Comparison of ENCODE assay signal across 21 mouse cellular contexts in the genomic region with DNA sequence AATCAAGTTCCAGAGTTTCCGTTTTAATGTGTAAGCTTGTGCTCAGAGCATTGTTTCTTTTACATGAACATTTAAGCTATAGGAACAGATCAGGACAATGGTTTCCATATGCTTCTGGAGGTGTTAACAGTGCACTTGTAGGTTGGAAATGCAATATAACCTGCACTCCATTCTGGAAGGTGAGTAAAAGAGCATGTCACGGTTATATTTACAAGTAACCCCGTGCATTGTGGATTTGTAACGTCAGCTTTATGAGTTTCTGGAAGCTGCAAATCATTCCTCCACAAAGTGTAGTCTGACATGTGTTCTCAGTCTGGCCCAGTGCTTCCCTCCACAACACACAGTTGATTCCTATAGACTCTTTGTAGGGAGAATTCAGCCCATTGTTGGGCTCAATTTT. TPM values are rescaled to one million over a fixed set of nuclear protein-coding genes. Genes with fewer than 3 reads are reported as not detected.
DNase-seq lines count a peak whose midpoint lies in the region; ATAC-seq and TF ChIP-seq lines count a peak whose summit lies in the region.
"Had no signal": no experiment of that assay in that cellular context is flagged by ENCODE, and none has a peak within 500 bp of the region (broad histone marks: within the 10 kb centered on the region; RNA-seq: fewer than 3 reads in every experiment).

No protein-coding gene starts in this region.

- TF ChIP-seq POLR2A in limb, embryonic 14.5 days (IDR thresholded peaks at IDR 0.05; ENCODE audit: borderline replicate concordance, extremely low read depth, insufficient read depth, insufficient read length), result no peak

- no peak for DNase-seq in limb, embryonic 11.5 days (ENCODE audit: low spot score)
- DNase-seq in limb, embryonic 10.5 days (ENCODE audit: low spot score), result no peak
- peak; percentile 49 for DNase-seq in limb, embryonic 14.5 days (ENCODE audit: low spot score)
- DNase-seq in yolk sac, embryonic 10.5 days (ENCODE audit: low spot score), result no peak
- DNase-seq in gastrocnemius, adult 8-10 months (ENCODE audit: low spot score in 2 of 2), result no peak
- DNase-seq in B cell, adult 2 months, result no peak
- DNase-seq: adrenal gland, adult 8-10 months; adrenal gland, postnatal 14 days; adrenal gland, postnatal 36 days; cerebellum, adult 11-12 months; cerebellum, adult 2 months; cerebellum, adult 9-10 months; cerebellum, postnatal 10 days; cerebellum, postnatal 25 days had no signal

- H3K9ac ChIP-seq in limb, embryonic 11.5 days (ENCODE audit: low read length), result no peak overlapping the region
- H3K9ac ChIP-seq in limb, embryonic 12.5 days (replicated peaks), result no peak overlapping the region
- H3K9ac ChIP-seq in limb, embryonic 14.5 days (ENCODE audit: low read depth, low read length, severe bottlenecking), result no peak overlapping the region
- H3K9ac ChIP-seq: embryonic facial prominence, embryonic 12.5 days; forebrain, embryonic 13.5 days; forebrain, embryonic 15.5 days had no signal

- H3K4me3 ChIP-seq in limb, embryonic 11.5 days (ENCODE audit: low read depth, low read length), result no peak overlapping the region
- no peak overlapping the region for H3K4me3 ChIP-seq in limb, embryonic 10.5 days
- no peak overlapping the region for H3K4me3 ChIP-seq in limb, embryonic 12.5 days (replicated peaks)
- no peak overlapping the region for H3K4me3 ChIP-seq in limb, embryonic 14.5 days (replicated peaks; ENCODE audit: low read length)
- H3K4me3 ChIP-seq: embryonic facial prominence, embryonic 10.5 days; embryonic facial prominence, embryonic 12.5 days; forebrain, embryonic 13.5 days; forebrain, embryonic 15.5 days had no signal

- no peaks in the 10 kb centered on the region for H3K36me3 ChIP-seq in limb, embryonic 11.5 days (ENCODE audit: control insufficient read depth, insufficient read depth, low read length)
- no peaks in the 10 kb centered on the region for H3K36me3 ChIP-seq in limb, embryonic 10.5 days
- H3K36me3 ChIP-seq in limb, embryonic 12.5 days, result no peaks in the 10 kb centered on the region
- no peaks in the 10 kb centered on the region for H3K36me3 ChIP-seq in limb, embryonic 14.5 days (ENCODE audit: control insufficient read depth, insufficient read depth, low read length)
- H3K36me3 ChIP-seq: embryonic facial prominence, embryonic 10.5 days; embryonic facial prominence, embryonic 12.5 days; forebrain, embryonic 15.5 days had no signal

- peak; percentile 57 for ATAC-seq in limb, embryonic 11.5 days (ENCODE audit: insufficient number of reproducible peaks, low FRiP score, low TSS enrichment, low read depth)
- ATAC-seq in limb, embryonic 12.5 days (ENCODE audit: insufficient number of reproducible peaks, insufficient read depth, low FRiP score, low TSS enrichment, low read depth), result peak; percentile 52
- peak; percentile 89; the same call in 1 of the 2 replicates for ATAC-seq in limb, embryonic 14.5 days (ENCODE audit: low FRiP score, low read depth)
- ATAC-seq: activated CD4-positive, CD25-positive, alpha-beta regulatory T cell, adult 4 months; forebrain, embryonic 13.5 days; forebrain, embryonic 15.5 days had no signal

- H3K27ac ChIP-seq in limb, embryonic 11.5 days (replicated peaks; ENCODE audit: low read depth, low read length), result no peak overlapping the region
- no peak overlapping the region for H3K27ac ChIP-seq in limb, embryonic 10.5 days
- peak overlapping the region; percentile 25; the same call in 1 of the 2 replicates for H3K27ac ChIP-seq in limb, embryonic 12.5 days
- no peak overlapping the region for H3K27ac ChIP-seq in limb, embryonic 14.5 days (replicated peaks; ENCODE audit: low read depth, low read length)
- H3K27ac ChIP-seq: embryonic facial prominence, embryonic 10.5 days; embryonic facial prominence, embryonic 12.5 days; forebrain, embryonic 13.5 days; forebrain, embryonic 15.5 days had no signal

- 38% methylated on average over 4 of the region's 4 CpGs for WGBS in limb, embryonic 11.5 days
- WGBS in limb, embryonic 10.5 days, result 74% methylated on average over 4 of the region's 4 CpGs
- WGBS in limb, embryonic 12.5 days, result 19% methylated on average over 4 of the region's 4 CpGs
- WGBS in limb, embryonic 14.5 days, result 11% methylated on average over 4 of the region's 4 CpGs

- no peaks in the 10 kb centered on the region for H3K9me3 ChIP-seq in limb, embryonic 11.5 days (ENCODE audit: control insufficient read depth, low read length)
- H3K9me3 ChIP-seq in limb, embryonic 10.5 days (replicated peaks), result no peaks in the 10 kb centered on the region
- H3K9me3 ChIP-seq in limb, embryonic 12.5 days, result no peaks in the 10 kb centered on the region
- H3K9me3 ChIP-seq in limb, embryonic 14.5 days (ENCODE audit: control insufficient read depth, low read length), result no peaks in the 10 kb centered on the region
- H3K9me3 ChIP-seq: embryonic facial prominence, embryonic 10.5 days; embryonic facial prominence, embryonic 12.5 days; forebrain, embryonic 13.5 days; forebrain, embryonic 15.5 days had no signal

- no peaks in the 10 kb centered on the region for H3K27me3 ChIP-seq in limb, embryonic 11.5 days (ENCODE audit: control insufficient read depth, insufficient read depth, low read length)
- no peaks in the 10 kb centered on the region for H3K27me3 ChIP-seq in limb, embryonic 10.5 days (ENCODE audit: low read depth, poor library complexity, severe bottlenecking)
- H3K27me3 ChIP-seq in limb, embryonic 12.5 days, result no peaks in the 10 kb centered on the region
- no peaks in the 10 kb centered on the region for H3K27me3 ChIP-seq in limb, embryonic 14.5 days (ENCODE audit: control insufficient read depth, insufficient read depth, low read length)
- H3K27me3 ChIP-seq: embryonic facial prominence, embryonic 12.5 days; forebrain, embryonic 13.5 days; forebrain, embryonic 15.5 days had no signal

- H3K4me2 ChIP-seq in limb, embryonic 11.5 days (ENCODE audit: low read depth, severe bottlenecking), result no peak overlapping the region
- no peak overlapping the region for H3K4me2 ChIP-seq in limb, embryonic 12.5 days
- no peak overlapping the region for H3K4me2 ChIP-seq in limb, embryonic 14.5 days (replicated peaks; ENCODE audit: low read depth, low read length, severe bottlenecking)
- H3K4me2 ChIP-seq: embryonic facial prominence, embryonic 12.5 days; forebrain, embryonic 13.5 days; forebrain, embryonic 15.5 days had no signal

- H3K4me1 ChIP-seq in limb, embryonic 11.5 days (ENCODE audit: control insufficient read depth, insufficient read depth, low read length), result no peaks in the 10 kb centered on the region
- peaks cover 10% of the 10 kb centered on the region; the same call in 1 of the 2 replicates for H3K4me1 ChIP-seq in limb, embryonic 10.5 days
- peaks cover 9% of the 10 kb centered on the region for H3K4me1 ChIP-seq in limb, embryonic 12.5 days (replicated peaks)
- H3K4me1 ChIP-seq in limb, embryonic 14.5 days (ENCODE audit: control insufficient read depth, insufficient read depth, low read length), result no peaks in the 10 kb centered on the region
- H3K4me1 ChIP-seq: embryonic facial prominence, embryonic 10.5 days; embryonic facial prominence, embryonic 12.5 days; forebrain, embryonic 13.5 days; forebrain, embryonic 15.5 days had no signal

RNA-seq across cellular contexts. Expression of a gene that starts 30.6 kb away (rescaled TPM):
- 50.4 and 51.6 TPM in 2 replicates for polyA plus RNA-seq in limb, embryonic 11.5 days (2014; fragmentation: Nextera tagmentation; extraction: Ambion mirVana)
- 37.9 and 39.7 TPM in 2 replicates for polyA plus RNA-seq in limb, embryonic 10.5 days (2016; fragmentation: Nextera tagmentation; extraction: Ambion mirVana)
- polyA plus RNA-seq in limb, embryonic 12.5 days (2016; fragmentation: Nextera tagmentation; extraction: Ambion mirVana), result 40.7 and 43.7 TPM in 2 replicates
- 21.3 and 31.2 TPM in 2 replicates for polyA plus RNA-seq in limb, embryonic 14.5 days (2012; rRNA removed)
- 44.3 and 44.7 TPM in 2 replicates for polyA plus RNA-seq in limb, embryonic 14.5 days (2014; fragmentation: Nextera tagmentation; extraction: Ambion mirVana)
- total RNA-seq in gastrocnemius, adult 8-10 months (2022), result 10 to 100 TPM; 13.1 to 20.9 (median 20.1) TPM

RNA-seq across cellular contexts. Expression of a gene that starts 40.9 kb away (rescaled TPM):
- 23.2 and 27.0 TPM in 2 replicates for polyA plus RNA-seq in limb, embryonic 11.5 days (2014; fragmentation: Nextera tagmentation; extraction: Ambion mirVana)
- polyA plus RNA-seq in limb, embryonic 10.5 days (2016; fragmentation: Nextera tagmentation; extraction: Ambion mirVana), result 17.2 and 20.8 TPM in 2 replicates
- polyA plus RNA-seq in limb, embryonic 12.5 days (2016; fragmentation: Nextera tagmentation; extraction: Ambion mirVana), result 15.6 and 18.7 TPM in 2 replicates
- 6.6 and 8.7 TPM in 2 replicates for polyA plus RNA-seq in limb, embryonic 14.5 days (2012; rRNA removed)
- 6.6 and 7.0 TPM in 2 replicates for polyA plus RNA-seq in limb, embryonic 14.5 days (2014; fragmentation: Nextera tagmentation; extraction: Ambion mirVana)
- 10 to 100 TPM; 14.3 to 19.6 (median 17.5) TPM for total RNA-seq in gastrocnemius, adult 8-10 months (2022)
- total RNA-seq: MEL had no signal
